Mouse (Mus musculus) left cerebral cortex, adult 2 months (tissue): ENCODE results near the gene Cyp2d22. TPM values are rescaled to one million over a fixed set of nuclear protein-coding genes. Genes with fewer than 3 reads are reported as not detected.
"Not testable (repeated sequence)": the region's sequence is repeated elsewhere in the genome, so short reads cannot be mapped to it uniquely, and the experiment has no call there.

Experiments
- DNase-seq, 2 experiments: peaks; one replicate each; pipeline ENCODE4 v3.0.0; 2021 to 2022; ENCODE audit warnings: low spot score in 2 of 2, mixed read lengths in 1 of 2; ENCODE audit errors: extremely low spot score in 1 of 2
- H3K27ac ChIP-seq: fragments of 200-600 bp; 2 replicates; pipeline ENCODE4 v1.8.1; 2022
- H3K4me3 ChIP-seq: fragments of 200-600 bp; 2 replicates; pipeline ENCODE4 v1.8.1; 2022
- CTCF ChIP-seq: fragments of 200-600 bp; IDR thresholded peaks from 2 replicates; pipeline ENCODE4 v1.8.1; 2022; ENCODE audit warnings: antibody characterized with exemption, mild to moderate bottlenecking, moderate library complexity
- intact Hi-C: fragments of 180-260 bp; cut with DNase I; formaldehyde crosslinking; loops from one replicate; pipeline ENCODE4 v1.15.1; 2025
- total RNA-seq, 2 experiments: library from RNA; stranded (reverse); gene quantifications; 2 replicates each; pipeline ENCODE4 v1.2.3; 2021

Cyp2d22 gene
- total RNA-seq, 2 experiments from 2014 or later: 30.6 to 37.2 TPM

- DNase-seq: no peak
- H3K4me3 ChIP-seq: no peak overlapping the region
- TF ChIP-seq CTCF: no peak
- intact Hi-C loops: no loop called here
- H3K27ac ChIP-seq: no peak overlapping the region
These were observed 21.5 kb upstream of the Cyp2d22 start for GRCm38 (mm10) chr15:82401516-82401915.

GRCm38 (mm10) chr15:82395955-82396354 lies 15.9 kb upstream of the Cyp2d22 start:
- H3K27ac ChIP-seq, intact Hi-C loops, DNase-seq, H3K4me3 ChIP-seq: not testable (repeated sequence)

- H3K27ac ChIP-seq, DNase-seq, H3K4me3 ChIP-seq, intact Hi-C loops: not testable (repeated sequence)
These were observed 13.9 kb upstream of the Cyp2d22 start, which contains the start of gene Cyp2d11 for GRCm38 (mm10) chr15:82393922-82394321. TSS of gene Cyp2d11 (minus strand) at chr15:82394022.

- H3K27ac ChIP-seq, DNase-seq, intact Hi-C loops, H3K4me3 ChIP-seq: not testable (repeated sequence)
These were observed 9.9 kb upstream of the Cyp2d22 start for GRCm38 (mm10) chr15:82389916-82390315.

GRCm38 (mm10) chr15:82385729-82386128 lies 5.7 kb upstream of the Cyp2d22 start:
- Histone ChIP-seq H3K4me3 (no peak overlapping the region), H3K27ac (no peak overlapping the region)
- TF ChIP-seq CTCF: no peak
- no peak for DNase-seq
- intact Hi-C loops: no loop called here

- DNase-seq: no peak
- intact Hi-C loops: no loop called here
- no peak overlapping the region for H3K4me3 ChIP-seq
- TF ChIP-seq CTCF: no peak
- no peak overlapping the region for H3K27ac ChIP-seq
These were observed 2.4 kb upstream of the Cyp2d22 start for GRCm38 (mm10) chr15:82382441-82382840.

- no peak for DNase-seq
- Histone ChIP-seq H3K27ac (peak overlapping the region; percentile 65), H3K4me3 (peak overlapping the region; percentile 35)
- intact Hi-C loops: loop anchor here (2.0 kb wide), 1 partner anchor 36 kb away; no protein-coding TSS in a partner anchor
- no peak for TF ChIP-seq CTCF
These were observed 628 bp upstream of the Cyp2d22 start for GRCm38 (mm10) chr15:82380714-82381062.

- H3K27ac ChIP-seq: peak overlapping the region; percentile 90
- DNase-seq: no peak
- intact Hi-C loops: loop anchor here (2.0 kb wide), 1 partner anchor 25 kb away; the partner anchor contains the start of gene Ndufa6
- peak overlapping the region; percentile 53 for H3K4me3 ChIP-seq
- no peak for TF ChIP-seq CTCF
These were observed 569 bp downstream of the Cyp2d22 start for GRCm38 (mm10) chr15:82379511-82379870.

- no peak for DNase-seq
- no peak for TF ChIP-seq CTCF
- Histone ChIP-seq H3K4me3 (no peak overlapping the region), H3K27ac (peak overlapping the region; percentile 90)
- intact Hi-C loops: loop anchor here (2.0 kb wide), 1 partner anchor 24 kb away; the partner anchor contains the start of gene Ndufa6
These were observed 1.5 kb downstream of the Cyp2d22 start for GRCm38 (mm10) chr15:82378261-82379180.

- no peak overlapping the region for H3K4me3 ChIP-seq
- DNase-seq: no peak
- TF ChIP-seq CTCF: no peak
- H3K27ac ChIP-seq: peak overlapping the region; percentile 90
- intact Hi-C loops: loop anchor here (2.0 kb wide), 1 partner anchor 23 kb away; the partner anchor contains the start of gene Ndufa6
These were observed 2.4 kb downstream of the Cyp2d22 start for GRCm38 (mm10) chr15:82377701-82378100.

GRCm38 (mm10) chr15:82376393-82377138 lies 3.5 kb downstream of the Cyp2d22 start:
- peak in 1 of 2 experiments; percentile 45 for DNase-seq
- TF ChIP-seq CTCF: no peak
- Histone ChIP-seq H3K4me3 (no peak overlapping the region), H3K27ac (peak overlapping the region; percentile 84)
- intact Hi-C loops: no loop called here

- no peak for TF ChIP-seq CTCF
- intact Hi-C loops: no loop called here
- no peak for DNase-seq
- Histone ChIP-seq H3K4me3 (no peak overlapping the region), H3K27ac (no peak overlapping the region; the same call in 1 of the 2 replicates)
These were observed 4.2 kb downstream of the Cyp2d22 start for GRCm38 (mm10) chr15:82375855-82376254.
